Mouse (Mus musculus): ENCODE data around the gene Fam234a. TPM values are rescaled to one million over a fixed set of nuclear protein-coding genes. Genes with fewer than 3 reads are reported as not detected.

Gene Fam234a
- polyA plus RNA-seq, 1 experiment from 2014 or later: 45.0 TPM

- under 1% methylated on average over 24 of the region's 24 CpGs for WGBS
- no peak; the same call in 1 of the 2 replicates for ATAC-seq (ENCODE audit: extremely low read depth, insufficient number of reproducible peaks, low FRiP score, low TSS enrichment)
- no peaks in the 10 kb centered on the region for H3K9me3 ChIP-seq
Measured at GRCm38 (mm10) chr17:26253399-26253798, 9.4 kb upstream of the Fam234a start.

GRCm38 (mm10) chr17:26252539-26253251 is 8.7 kb upstream of the Fam234a start, which contains the start of gene Luc7l:
TSS of gene Luc7l (plus strand) at chr17:26252896.
- peak within 1 kb of the TSS; percentile 71 for H3K4me3 ChIP-seq
- ATAC-seq (ENCODE audit: extremely low read depth, insufficient number of reproducible peaks, low FRiP score, low TSS enrichment): peak; percentile 78
- under 1% methylated on average over 43 of the region's 43 CpGs for whole genome bisulfite sequencing

More at GRCm38 (mm10) chr17:26253399-26253798, 9.4 kb upstream of the Fam234a start:
- Histone ChIP-seq H3K36me3 (peaks cover 32% of the 10 kb centered on the region), H3K4me2 (peak overlapping the region; percentile 91), H3K27me3 (replicated peaks) (no peaks in the 10 kb centered on the region), H3K4me3 (peak overlapping the region; percentile 71), H3K4me1 (peaks cover 19% of the 10 kb centered on the region), H3K27ac (replicated peaks) (peak overlapping the region; percentile 96), H3K9ac (peak overlapping the region; percentile 93)

GRCm38 (mm10) chr17:26251886-26252538 is 8.0 kb upstream of the Fam234a start:
- Histone ChIP-seq H3K9me3 (no peaks in the 10 kb centered on the region), H3K4me2 (peak overlapping the region; percentile 91), H3K4me1 (peaks cover 19% of the 10 kb centered on the region), H3K27ac (replicated peaks) (peak overlapping the region; percentile 96), H3K4me3 (peak overlapping the region; percentile 71), H3K36me3 (peaks cover 18% of the 10 kb centered on the region), H3K27me3 (replicated peaks) (peaks cover 8% of the 10 kb centered on the region; the same call in 1 of the 2 replicates), H3K9ac (peak overlapping the region; percentile 93; the same call in 1 of the 2 replicates)
- ATAC-seq (ENCODE audit: extremely low read depth, insufficient number of reproducible peaks, low FRiP score, low TSS enrichment): no peak
- 49% methylated on average over 4 of the region's 4 CpGs for WGBS

More at GRCm38 (mm10) chr17:26252539-26253251, 8.7 kb upstream of the Fam234a start, which contains the start of gene Luc7l:
- peak within 1 kb of the TSS; percentile 96 for H3K27ac ChIP-seq (replicated peaks)
- H3K4me1 ChIP-seq: peaks cover 19% of the 10 kb centered on the region
- no peaks in the 10 kb centered on the region for H3K9me3 ChIP-seq
- H3K4me2 ChIP-seq: peak within 1 kb of the TSS; percentile 91
- H3K27me3 ChIP-seq (replicated peaks): peaks cover 4% of the 10 kb centered on the region; the same call in 1 of the 2 replicates
- H3K9ac ChIP-seq: peak within 1 kb of the TSS; percentile 93
- H3K36me3 ChIP-seq: peaks cover 25% of the 10 kb centered on the region

DNA sequence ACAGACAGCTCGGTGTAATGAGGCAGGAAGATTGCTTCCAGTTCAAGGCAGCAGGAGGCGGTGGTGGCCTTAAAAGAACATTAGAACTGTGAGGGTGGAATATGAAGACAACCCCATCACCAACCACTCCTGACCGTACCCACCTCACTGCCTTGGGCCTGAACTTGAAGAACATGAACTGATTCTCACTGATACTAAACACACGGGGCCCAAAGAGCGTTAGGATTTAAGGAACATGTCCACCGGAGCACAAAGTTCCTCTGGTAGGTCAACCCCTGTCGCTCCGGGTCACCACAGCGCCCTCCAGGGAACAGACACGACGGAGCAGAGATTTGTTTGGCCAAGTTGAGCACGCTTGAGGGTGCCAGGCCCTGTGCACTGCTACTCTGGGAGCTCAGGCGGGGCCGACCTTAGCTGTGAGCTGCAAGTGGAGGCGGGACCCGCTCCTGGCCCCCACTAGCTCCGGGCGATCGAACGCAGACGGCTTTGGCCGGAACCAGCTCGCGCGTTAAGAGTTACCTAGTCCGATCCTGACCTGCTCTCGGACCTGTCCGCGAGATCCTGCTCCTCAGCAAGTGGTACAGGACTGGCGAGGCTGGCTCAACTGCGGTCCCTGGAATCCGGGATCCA is 456 bp downstream of the Fam234a start:
- peak; percentile 53 for ATAC-seq (ENCODE audit: extremely low read depth, insufficient number of reproducible peaks, low FRiP score, low TSS enrichment)
- WGBS: 1% methylated on average over 32 of the region's 32 CpGs
- H3K9me3 ChIP-seq: no peaks in the 10 kb centered on the region

GRCm38 (mm10) chr17:26240990-26241389 is 3.1 kb downstream of the Fam234a start:
- no peaks in the 10 kb centered on the region for H3K9me3 ChIP-seq
- no peak for ATAC-seq (ENCODE audit: extremely low read depth, insufficient number of reproducible peaks, low FRiP score, low TSS enrichment)

More for the DNA sequence above, 456 bp downstream of the Fam234a start:
- Histone ChIP-seq H3K4me2 (peak overlapping the region; percentile 89), H3K27me3 (replicated peaks) (peaks cover 8% of the 10 kb centered on the region; the same call in 1 of the 2 replicates), H3K9ac (peak overlapping the region; percentile 87), H3K4me3 (peak overlapping the region; percentile 64), H3K4me1 (peaks cover 31% of the 10 kb centered on the region), H3K36me3 (no peaks in the 10 kb centered on the region), H3K27ac (replicated peaks) (peak overlapping the region; percentile 87)

GRCm38 (mm10) chr17:26240120-26240790 is 3.8 kb downstream of the Fam234a start:
- no peak for ATAC-seq (ENCODE audit: extremely low read depth, insufficient number of reproducible peaks, low FRiP score, low TSS enrichment)
- 55% methylated on average over 6 of the region's 6 CpGs for WGBS
- no peaks in the 10 kb centered on the region for H3K9me3 ChIP-seq
- H3K36me3 ChIP-seq: no peaks in the 10 kb centered on the region
- H3K4me1 ChIP-seq: peaks cover 37% of the 10 kb centered on the region
- no peak overlapping the region for H3K27ac ChIP-seq (replicated peaks)
- no peak overlapping the region for H3K4me2 ChIP-seq
- H3K27me3 ChIP-seq (replicated peaks): no peaks in the 10 kb centered on the region
- H3K4me3 ChIP-seq: no peak overlapping the region
- H3K9ac ChIP-seq: no peak overlapping the region

More at GRCm38 (mm10) chr17:26240990-26241389, 3.1 kb downstream of the Fam234a start:
- Histone ChIP-seq H3K4me2 (no peak overlapping the region), H3K4me3 (no peak overlapping the region), H3K9ac (no peak overlapping the region), H3K27me3 (replicated peaks) (no peaks in the 10 kb centered on the region), H3K27ac (replicated peaks) (no peak overlapping the region), H3K36me3 (no peaks in the 10 kb centered on the region), H3K4me1 (peaks cover 34% of the 10 kb centered on the region)
- WGBS: 65% methylated on average over 6 of the region's 6 CpGs

DNA sequence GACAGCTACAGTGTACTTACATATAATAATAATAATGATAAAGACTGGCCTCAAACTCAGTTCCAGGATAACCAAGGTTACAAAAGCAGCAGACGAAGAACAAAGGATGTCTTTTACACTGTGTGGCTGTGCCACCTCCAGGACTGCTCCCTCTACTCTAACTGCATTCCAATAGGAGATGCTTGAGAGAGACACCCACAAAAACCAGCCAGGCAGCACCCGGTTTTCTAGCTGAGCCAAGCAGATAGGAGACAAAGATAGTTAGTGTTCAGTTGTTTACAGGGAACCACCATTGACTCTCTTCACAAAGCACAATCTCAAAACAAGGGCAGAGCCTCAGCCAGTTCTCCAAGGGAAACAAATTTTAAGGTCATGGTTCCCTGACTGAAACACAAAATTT is 4.5 kb downstream of the Fam234a start:
- Histone ChIP-seq H3K9ac (no peak overlapping the region), H3K4me3 (no peak overlapping the region), H3K4me1 (peaks cover 39% of the 10 kb centered on the region), H3K27ac (replicated peaks) (no peak overlapping the region), H3K36me3 (no peaks in the 10 kb centered on the region), H3K9me3 (no peaks in the 10 kb centered on the region), H3K4me2 (no peak overlapping the region), H3K27me3 (replicated peaks) (no peaks in the 10 kb centered on the region)
- 63% methylated on average over 2 of the region's 2 CpGs for WGBS
- no peak for ATAC-seq (ENCODE audit: extremely low read depth, insufficient number of reproducible peaks, low FRiP score, low TSS enrichment)

GRCm38 (mm10) chr17:26237667-26238066 is 6.4 kb downstream of the Fam234a start:
- 77% methylated on average over 10 of the region's 10 CpGs for WGBS

GRCm38 (mm10) chr17:26235077-26235815 is 8.8 kb downstream of the Fam234a start:
- Histone ChIP-seq H3K4me3 (no peak overlapping the region), H3K9me3 (no peaks in the 10 kb centered on the region), H3K4me1 (peaks cover 14% of the 10 kb centered on the region), H3K36me3 (0 out of 2 replicates have a peak, but pooled peaks cover 4% of the 10 kb centered on the region), H3K27me3 (replicated peaks) (no peaks in the 10 kb centered on the region), H3K27ac (replicated peaks) (no peak overlapping the region; the same call in 1 of the 2 replicates), H3K9ac (no peak overlapping the region), H3K4me2 (no peak overlapping the region)
- WGBS: 57% methylated on average over 13 of the region's 13 CpGs
- ATAC-seq (ENCODE audit: extremely low read depth, insufficient number of reproducible peaks, low FRiP score, low TSS enrichment): no peak

More at GRCm38 (mm10) chr17:26237667-26238066, 6.4 kb downstream of the Fam234a start:
- ATAC-seq (ENCODE audit: extremely low read depth, insufficient number of reproducible peaks, low FRiP score, low TSS enrichment): no peak
- peaks cover 30% of the 10 kb centered on the region for H3K4me1 ChIP-seq
- no peaks in the 10 kb centered on the region for H3K9me3 ChIP-seq
- H3K27me3 ChIP-seq (replicated peaks): no peaks in the 10 kb centered on the region
- H3K9ac ChIP-seq: no peak overlapping the region
- no peak overlapping the region for H3K4me2 ChIP-seq
- no peak overlapping the region for H3K4me3 ChIP-seq
- H3K36me3 ChIP-seq: 0 out of 2 replicates have a peak, but pooled peaks cover 3% of the 10 kb centered on the region
- H3K27ac ChIP-seq (replicated peaks): no peak overlapping the region

- ATAC-seq (ENCODE audit: extremely low read depth, insufficient number of reproducible peaks, low FRiP score, low TSS enrichment): no peak
- H3K27me3 ChIP-seq (replicated peaks): no peaks in the 10 kb centered on the region
- no peak overlapping the region for H3K4me3 ChIP-seq
- WGBS: 81% methylated on average over 8 of the region's 8 CpGs
- peaks cover 8% of the 10 kb centered on the region; the same call in 1 of the 2 replicates for H3K4me1 ChIP-seq
- H3K4me2 ChIP-seq: no peak overlapping the region
- H3K36me3 ChIP-seq: 0 out of 2 replicates have a peak, but pooled peaks cover 4% of the 10 kb centered on the region
- H3K27ac ChIP-seq (replicated peaks): no peak overlapping the region
- H3K9me3 ChIP-seq: no peaks in the 10 kb centered on the region
- no peak overlapping the region for H3K9ac ChIP-seq
Measured at GRCm38 (mm10) chr17:26234386-26234785, 9.7 kb downstream of the Fam234a start.
